Mouse (Mus musculus) bone marrow macrophage, adult 2 months (primary cell): ENCODE data around the gene Cnn2.

ENCODE experiments used
- CTCF ChIP-seq: IDR thresholded peaks from 2 replicates; pipeline ENCODE4 v1.5.1; 2012; ENCODE audit warnings: low read depth, mild to moderate bottlenecking, low read length, moderate library complexity
- POLR2A ChIP-seq: IDR thresholded peaks from 2 replicates; pipeline ENCODE4 v1.6.1; 2012; ENCODE audit warnings: mild to moderate bottlenecking, low read depth, low read length, borderline replicate concordance

DNA sequence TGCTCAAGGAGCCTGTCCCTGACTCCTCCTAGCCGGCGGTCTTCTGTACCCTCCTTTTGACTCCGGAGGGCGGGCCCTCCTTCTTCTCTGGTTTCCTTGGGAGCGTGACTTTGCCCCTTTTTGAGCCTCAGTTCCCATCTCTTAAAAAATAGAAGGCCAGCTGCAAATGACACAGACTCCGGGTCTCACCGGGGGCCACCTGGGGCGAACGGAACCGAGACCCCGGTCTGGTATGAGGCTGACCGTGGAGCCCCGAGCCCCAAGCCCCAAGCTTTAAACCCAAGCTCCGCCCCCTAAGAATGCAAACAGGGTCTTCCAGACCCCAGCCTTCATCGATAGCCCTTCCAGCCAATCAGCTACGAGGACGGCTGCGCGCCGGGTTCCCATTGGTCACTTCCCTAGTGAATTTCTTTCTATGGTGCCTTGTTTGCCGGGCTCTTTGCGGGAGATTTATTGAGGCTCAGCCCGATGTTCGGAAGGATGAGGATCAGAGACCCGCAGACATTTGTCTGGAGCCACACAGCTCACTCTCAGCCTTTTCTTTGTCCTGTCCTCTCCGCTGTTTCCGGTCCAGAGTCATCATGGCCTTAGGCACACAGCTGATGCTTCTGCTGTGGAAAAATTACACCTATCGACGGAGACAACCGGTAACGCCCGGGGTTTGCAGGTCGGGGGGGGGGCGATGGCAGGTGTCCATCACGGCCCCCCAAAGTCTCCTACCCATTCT is 8.8 kb downstream of the Cnn2 start:
- TF ChIP-seq POLR2A (no peak), CTCF (no peak)
